ENCODE assay signal across 13 mouse cellular contexts in genomic region chr3:129520499-129520898, GRCm38 (mm10). TPM values are rescaled to one million over a fixed set of nuclear protein-coding genes. Genes with fewer than 3 reads are reported as not detected.
DNase-seq lines count a peak whose midpoint lies in the region; ATAC-seq and TF ChIP-seq lines count a peak whose summit lies in the region.
"Had no signal": no experiment of that assay in that cellular context is flagged by ENCODE, and none has a peak within 500 bp of the region (broad histone marks: within the 10 kb centered on the region; RNA-seq: fewer than 3 reads in every experiment).

No protein-coding gene starts in this region.

- 58% methylated on average over 4 of the region's 4 CpGs for WGBS in liver, embryonic 14.5 days (ENCODE audit: insufficient replicate concordance)
- WGBS in stomach, postnatal 0 days = 72% methylated on average over 4 of the region's 4 CpGs

- no peak overlapping the region for H3K4me3 ChIP-seq in liver, embryonic 14.5 days (ENCODE audit: insufficient read depth in 1 of 2, low read depth in 2 of 2, low read length in 2 of 2)
- no peak overlapping the region for H3K4me3 ChIP-seq in stomach, postnatal 0 days (ENCODE audit: low read depth, low read length)
- H3K4me3 ChIP-seq: embryonic facial prominence, embryonic 13.5 days; hindbrain, embryonic 10.5 days; limb, embryonic 15.5 days had no signal

- H3K36me3 ChIP-seq in liver, embryonic 14.5 days (replicated peaks; ENCODE audit: control insufficient read depth, insufficient read depth, low read depth) = no peaks in the 10 kb centered on the region
- H3K36me3 ChIP-seq in stomach, postnatal 0 days (ENCODE audit: control insufficient read depth, insufficient read depth, low read length) = no peaks in the 10 kb centered on the region
- H3K36me3 ChIP-seq: embryonic facial prominence, embryonic 13.5 days; hindbrain, embryonic 10.5 days; limb, embryonic 15.5 days had no signal

- H3K4me1 ChIP-seq in liver, embryonic 14.5 days (replicated peaks; ENCODE audit: control insufficient read depth in 2 of 2, insufficient read depth in 2 of 2, low read length in 1 of 2) = no peaks in the 10 kb centered on the region
- no peaks in the 10 kb centered on the region for H3K4me1 ChIP-seq in stomach, postnatal 0 days (replicated peaks; ENCODE audit: control insufficient read depth, insufficient read depth)
- H3K4me1 ChIP-seq: embryonic facial prominence, embryonic 13.5 days; hindbrain, embryonic 10.5 days; limb, embryonic 15.5 days had no signal

- TF ChIP-seq EP300 in liver, embryonic 14.5 days (IDR thresholded peaks at IDR 0.05; ENCODE audit: low read depth) = no peak
- no peak for TF ChIP-seq EP300 in stomach, postnatal 0 days (optimal IDR thresholded peaks at IDR 0.05)

- H3K27ac ChIP-seq in liver, embryonic 14.5 days = no peak overlapping the region
- no peak overlapping the region for H3K27ac ChIP-seq in stomach, postnatal 0 days (replicated peaks)
- H3K27ac ChIP-seq: embryonic facial prominence, embryonic 13.5 days; hindbrain, embryonic 10.5 days; limb, embryonic 15.5 days had no signal

- TF ChIP-seq CTCF in liver, embryonic 14.5 days (IDR thresholded peaks at IDR 0.05; ENCODE audit: low read depth) = peak; percentile 11; the same call in 1 of the 2 replicates
- TF ChIP-seq CTCF in stomach, postnatal 0 days (IDR thresholded peaks at IDR 0.05; ENCODE audit: low read depth) = peak; percentile 58

- no peak overlapping the region for H3K4me2 ChIP-seq in liver, embryonic 14.5 days (ENCODE audit: low read depth)
- no peak overlapping the region for H3K4me2 ChIP-seq in stomach, postnatal 0 days (replicated peaks; ENCODE audit: low read depth)
- H3K4me2 ChIP-seq: embryonic facial prominence, embryonic 13.5 days; limb, embryonic 15.5 days had no signal

- ATAC-seq in liver, embryonic 14.5 days (ENCODE audit: insufficient read depth) = no peak
- ATAC-seq in activated CD4-positive, CD25-positive, alpha-beta regulatory T cell, adult 4 months = peak; percentile 78
- no peak for ATAC-seq in stomach, postnatal 0 days (ENCODE audit: low FRiP score, low TSS enrichment)
- ATAC-seq in frontal cortex, adult (ENCODE audit: low TSS enrichment) = no peak

- H3K27me3 ChIP-seq in liver, embryonic 14.5 days (ENCODE audit: control insufficient read depth, insufficient read depth, low read length) = no peaks in the 10 kb centered on the region
- no peaks in the 10 kb centered on the region for H3K27me3 ChIP-seq in stomach, postnatal 0 days (ENCODE audit: control insufficient read depth, insufficient read depth, low read length)
- H3K27me3 ChIP-seq: embryonic facial prominence, embryonic 13.5 days; limb, embryonic 15.5 days had no signal

- no peak overlapping the region for H3K9ac ChIP-seq in liver, embryonic 14.5 days (replicated peaks)
- no peak overlapping the region for H3K9ac ChIP-seq in stomach, postnatal 0 days (ENCODE audit: low read length)
- H3K9ac ChIP-seq: embryonic facial prominence, embryonic 13.5 days; limb, embryonic 15.5 days had no signal

- DNase-seq in adrenal gland, postnatal 10 days = peak; percentile 42
- no peak for DNase-seq in adrenal gland, adult 8-10 months
- no peak for DNase-seq in liver, embryonic 14.5 days (ENCODE audit: low read depth in 3 of 3, low spot score in 3 of 3)
- no peak for DNase-seq in liver
- no peak for DNase-seq in stomach, postnatal 0 days (ENCODE audit: low spot score)
- DNase-seq in cerebellum, postnatal 14 days = no peak
- DNase-seq: cerebellum, adult 18-20 months; midbrain, embryonic 14.5 days had no signal

- no peaks in the 10 kb centered on the region for H3K9me3 ChIP-seq in liver, embryonic 14.5 days (ENCODE audit: control insufficient read depth, low read length)
- no peaks in the 10 kb centered on the region for H3K9me3 ChIP-seq in stomach, postnatal 0 days (ENCODE audit: control insufficient read depth, low read length)
- H3K9me3 ChIP-seq: embryonic facial prominence, embryonic 13.5 days; hindbrain, embryonic 10.5 days; limb, embryonic 15.5 days had no signal

RNA-seq across cellular contexts. Expression of gene Elovl6, which starts 11.7 kb away (rescaled TPM):
- total RNA-seq in adrenal gland, postnatal 10 days (2021) = 10 to 100 TPM; 36.3 to 48.3 TPM
- 10 to 100 TPM; 37.7 to 86.6 (median 48.4) TPM for total RNA-seq in adrenal gland, adult 8-10 months (2022)
- 6.6 and 7.2 TPM in 2 replicates for polyA plus RNA-seq in liver, embryonic 14.5 days (2012; rRNA removed)
- polyA plus RNA-seq in liver, embryonic 14.5 days (2014; fragmentation: Nextera tagmentation; extraction: Ambion mirVana) = 7.2 and 7.8 TPM in 2 replicates
- polyA plus RNA-seq in activated CD4-positive, CD25-positive, alpha-beta regulatory T cell, adult 4 months (2017; shearing (Covaris generic)) = 10 to 100 TPM; 11.0 to 11.3 TPM
- 32.9 and 34.2 TPM in 2 replicates for polyA plus RNA-seq in stomach, postnatal 0 days (2015; fragmentation: Nextera tagmentation; extraction: Ambion mirVana)
